Mouse (Mus musculus) cerebellum, adult 2 months (tissue): ENCODE data around the gene Olfr275.
"Not testable (repeated sequence)": the region's sequence is repeated elsewhere in the genome, so short reads cannot be mapped to it uniquely, and the experiment has no call there.

Source experiments
- CTCF ChIP-seq: fragments of 200-500 bp; IDR thresholded peaks from 2 replicates; pipeline ENCODE4 v1.5.1; 2011; ENCODE audit warnings: low read depth, mild to moderate bottlenecking, control low read depth, low read length, moderate library complexity, borderline replicate concordance; ENCODE audit not compliant: insufficient read depth
- POLR2A ChIP-seq: fragments of 200-500 bp; IDR thresholded peaks from 2 replicates; pipeline ENCODE4 v1.6.1; 2011; ENCODE audit warnings: low read length, control low read depth, borderline replicate concordance; ENCODE audit not compliant: insufficient read depth

DNA sequence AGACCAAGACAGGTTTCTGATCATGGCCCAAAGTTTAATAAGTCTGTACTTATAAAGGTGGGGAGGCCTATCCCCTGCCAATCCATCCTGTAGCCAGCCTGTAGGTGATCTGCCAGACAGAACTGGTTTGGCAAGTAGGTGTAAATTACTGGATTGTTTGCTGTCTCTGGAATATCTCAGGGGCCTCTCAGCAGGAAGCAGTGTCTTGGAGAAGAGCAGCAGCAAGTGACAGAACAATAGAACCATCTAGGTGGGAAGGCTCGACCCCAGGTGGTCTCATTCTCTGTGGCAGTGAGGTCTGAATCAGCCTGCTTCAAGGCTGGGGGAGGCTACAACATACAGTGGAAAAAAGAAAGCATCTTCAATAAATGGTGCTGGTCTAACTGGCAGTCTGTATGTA lies 31.0 kb downstream of the Olfr275 start:
- TF ChIP-seq CTCF, POLR2A: not testable (repeated sequence)
